Mouse (Mus musculus) heart, postnatal 25 days (tissue): ENCODE results near the gene Olfr1043. TPM values are rescaled to one million over a fixed set of nuclear protein-coding genes. Genes with fewer than 3 reads are reported as not detected.
"Not testable (repeated sequence)": the region's sequence is repeated elsewhere in the genome, so short reads cannot be mapped to it uniquely, and the experiment has no call there.

ENCODE experiments used
- DNase-seq: peaks from one replicate; pipeline ENCODE4 v3.0.0; 2022; ENCODE audit warnings: low spot score
- intact Hi-C: fragments of 180-260 bp; cut with DNase I; formaldehyde crosslinking; loops from one replicate; pipeline ENCODE4 v1.15.1; 2025
- total RNA-seq, 2 experiments: library from RNA; stranded (reverse); gene quantifications; 2 replicates each; pipeline ENCODE4 v1.2.3; 2021

The Olfr1043 gene
- total RNA-seq: not detected

- intact Hi-C loops: no loop called here
- no peak for DNase-seq
Measured at GRCm38 (mm10) chr2:86167422-86167821, at the start of gene Olfr1043. Olfr1043 (minus strand) TSS chr2:86167522.

DNA sequence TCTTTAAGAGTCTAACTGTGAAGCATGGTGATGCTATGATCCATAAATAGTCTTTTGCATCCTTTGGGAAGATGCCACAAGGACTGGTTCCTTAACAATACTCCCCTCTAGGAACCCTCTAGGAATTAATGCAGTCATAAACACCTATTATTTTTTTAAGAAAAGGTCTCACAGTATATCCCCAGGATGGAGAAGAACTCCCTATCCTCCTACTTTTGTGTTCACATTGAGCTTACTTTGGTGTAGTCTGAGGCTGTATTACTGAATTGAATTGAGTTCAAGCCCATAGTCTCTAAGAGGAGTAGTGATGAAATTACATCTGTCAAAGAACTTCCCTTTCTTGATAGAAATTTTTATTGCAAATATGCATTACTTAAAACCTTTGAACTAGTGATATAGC, 35.6 kb upstream of the Olfr1043 start, which contains the start of gene Olfr1045:
TSS of gene Olfr1045 (minus strand) at position 101 of the 400 bp plus-strand sequence.
- intact Hi-C loops: no loop called here
- no peak for DNase-seq

- intact Hi-C loops: no loop called here
- no peak for DNase-seq
Measured at GRCm38 (mm10) chr2:86195863-86196262, 28.5 kb upstream of the Olfr1043 start.

DNA sequence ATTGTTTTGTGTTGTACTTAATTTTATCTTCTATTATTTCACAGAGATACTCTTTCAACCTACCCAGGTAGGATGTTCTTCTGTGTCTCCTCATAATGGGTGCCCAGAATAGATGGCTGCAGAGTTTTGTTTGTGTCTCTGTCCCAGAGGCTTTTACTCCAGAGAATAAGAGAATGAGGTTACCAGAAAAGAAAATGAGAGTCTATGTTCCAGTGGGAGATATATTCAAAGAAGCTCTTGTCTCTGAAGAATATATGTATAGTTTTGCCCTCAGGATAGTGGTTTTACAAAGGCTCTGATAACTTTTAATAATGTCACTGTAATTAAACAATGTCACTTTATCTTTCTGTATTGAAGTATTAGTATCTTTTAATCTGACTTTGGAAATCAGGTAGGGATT, 18.3 kb upstream of the Olfr1043 start, which contains the start of gene Olfr52:
TSS of gene Olfr52 (minus strand) at position 101 of the 400 bp plus-strand sequence.
- intact Hi-C loops: no loop called here
- no peak for DNase-seq

DNA sequence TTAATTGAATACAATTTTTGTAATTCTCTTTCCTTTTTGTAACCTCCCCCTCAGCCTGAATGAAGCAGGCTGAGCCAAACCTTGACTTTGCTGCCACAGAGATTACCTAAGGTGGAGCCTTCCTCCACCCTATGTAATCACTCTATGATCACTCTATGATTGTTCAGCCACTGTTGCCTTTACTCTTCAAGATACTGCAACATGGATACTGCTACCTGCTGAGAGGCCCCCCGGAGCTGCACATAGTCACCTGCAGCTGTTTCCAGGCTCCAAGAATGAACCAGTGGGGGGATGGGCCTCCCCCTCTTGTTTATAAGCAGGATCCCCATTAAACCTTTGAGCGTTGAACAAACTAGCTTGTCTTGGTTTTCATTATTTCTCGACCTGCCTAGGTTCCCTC, 12.6 kb upstream of the Olfr1043 start:
- DNase-seq: no peak
- intact Hi-C loops: no loop called here

- intact Hi-C loops: no loop called here
- DNase-seq: no peak
Measured at GRCm38 (mm10) chr2:86177720-86178119, 10.4 kb upstream of the Olfr1043 start, which contains the start of gene Olfr1044. Olfr1044 (minus strand) TSS chr2:86177820.

GRCm38 (mm10) chr2:86175422-86175821, 8.1 kb upstream of the Olfr1043 start:
- DNase-seq, intact Hi-C loops: not testable (repeated sequence)

GRCm38 (mm10) chr2:86161738-86162137, 5.6 kb downstream of the Olfr1043 start, which contains the start of gene Olfr1042:
Olfr1042 (minus strand) TSS chr2:86161838.
- intact Hi-C loops: no loop called here
- no peak for DNase-seq

- no peak for DNase-seq
- intact Hi-C loops: no loop called here
Measured at GRCm38 (mm10) chr2:86146632-86147031, 20.7 kb downstream of the Olfr1043 start, which contains the start of gene Olfr1040. Olfr1040 (minus strand) TSS chr2:86146732.

DNA sequence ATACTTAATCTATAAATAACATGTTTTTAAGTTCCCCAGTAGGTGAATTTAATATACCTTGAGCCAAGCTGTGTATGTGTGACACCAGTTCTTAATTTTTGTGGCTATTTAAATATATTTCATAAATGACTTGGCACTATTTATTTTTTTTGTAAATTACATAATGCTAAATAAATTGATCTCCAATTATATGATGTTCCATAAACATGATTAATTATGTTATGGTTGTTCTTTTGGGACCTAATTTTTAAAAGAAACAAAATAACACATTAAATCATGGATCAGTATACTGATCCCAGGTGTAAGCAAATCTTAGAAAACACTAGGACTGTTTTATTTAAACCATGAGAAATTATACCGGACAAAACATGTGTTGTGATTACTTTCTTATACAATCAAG, 31.5 kb downstream of the Olfr1043 start, which contains the start of gene Olfr1039:
TSS of gene Olfr1039 (minus strand) at position 101 of the 400 bp plus-strand sequence.
- intact Hi-C loops: no loop called here
- no peak for DNase-seq

Other genes starting within 250 kb of the Olfr1043 start
- not detected for gene Olfr1026, start 246.0 kb downstream of the Olfr1043 start, total RNA-seq
- not detected for gene Olfr1028, start 217.1 kb downstream of the Olfr1043 start, total RNA-seq
- gene Olfr1029, start 193.6 kb downstream of the Olfr1043 start, total RNA-seq: not detected
- not detected for gene Olfr1030, start 188.2 kb downstream of the Olfr1043 start, total RNA-seq
- not detected for gene Olfr1031, start 177.2 kb downstream of the Olfr1043 start, total RNA-seq
- gene Olfr1032, start 162.0 kb downstream of the Olfr1043 start, total RNA-seq: not detected
- 1 to 10 TPM; 5.3 to 6.2 TPM for gene Olfr1033, start 146.9 kb downstream of the Olfr1043 start, total RNA-seq
- under 1 TPM; 0.14 to 0.16 TPM for gene Olfr1034, start 121.7 kb downstream of the Olfr1043 start, total RNA-seq
- gene Olfr1036, start 93.5 kb downstream of the Olfr1043 start, total RNA-seq: not detected
- not detected for gene Olfr1037, start 80.1 kb downstream of the Olfr1043 start, total RNA-seq
- gene Olfr1039, start 31.6 kb downstream of the Olfr1043 start, total RNA-seq: not detected
- gene Olfr1040, start 20.8 kb downstream of the Olfr1043 start, total RNA-seq: not detected
- gene Olfr1042, start 5.7 kb downstream of the Olfr1043 start, total RNA-seq: not detected
- not detected for gene Olfr1044, start 10.3 kb upstream of the Olfr1043 start, total RNA-seq
- gene Olfr52, start 18.2 kb upstream of the Olfr1043 start, total RNA-seq: not detected
- not detected for gene Olfr1045, start 35.5 kb upstream of the Olfr1043 start, total RNA-seq
- not detected for gene Olfr1046, start 51.8 kb upstream of the Olfr1043 start, total RNA-seq
- gene Olfr1047, start 63.9 kb upstream of the Olfr1043 start, total RNA-seq: not detected
- not detected for gene Olfr1048, start 72.8 kb upstream of the Olfr1043 start, total RNA-seq
- not detected for gene Olfr1049, start 90.8 kb upstream of the Olfr1043 start, total RNA-seq
- gene Olfr1051, start 111.6 kb upstream of the Olfr1043 start, total RNA-seq: not detected
- gene Olfr1052, start 124.9 kb upstream of the Olfr1043 start, total RNA-seq: not detected
- gene Olfr1053, start 147.8 kb upstream of the Olfr1043 start, total RNA-seq: not detected
- gene Olfr1054, start 167.9 kb upstream of the Olfr1043 start, total RNA-seq: not detected
- not detected for gene Olfr1055, start 182.8 kb upstream of the Olfr1043 start, total RNA-seq
- gene Olfr1056, start 194.9 kb upstream of the Olfr1043 start, total RNA-seq: not detected
- not detected for gene Olfr1057, start 210.9 kb upstream of the Olfr1043 start, total RNA-seq
- gene Olfr1058, start 221.0 kb upstream of the Olfr1043 start, total RNA-seq: not detected
- not detected for gene Olfr1061, start 246.5 kb upstream of the Olfr1043 start, total RNA-seq